Mouse (Mus musculus): ENCODE measurements at regions not wholly inside any gene's neighbourhood (a gene's known extent, or its start where the extent isn't known, plus 50 kb on each side); places are given as distances from the start of the nearest gene placed in this dataset.

GRCm38 (mm10) chr14:101146746-101147145 is 53.4 kb downstream of the Prr30 start:
- DNase-seq (ENCODE audit: low spot score in 2 of 2), result no peak

DNA sequence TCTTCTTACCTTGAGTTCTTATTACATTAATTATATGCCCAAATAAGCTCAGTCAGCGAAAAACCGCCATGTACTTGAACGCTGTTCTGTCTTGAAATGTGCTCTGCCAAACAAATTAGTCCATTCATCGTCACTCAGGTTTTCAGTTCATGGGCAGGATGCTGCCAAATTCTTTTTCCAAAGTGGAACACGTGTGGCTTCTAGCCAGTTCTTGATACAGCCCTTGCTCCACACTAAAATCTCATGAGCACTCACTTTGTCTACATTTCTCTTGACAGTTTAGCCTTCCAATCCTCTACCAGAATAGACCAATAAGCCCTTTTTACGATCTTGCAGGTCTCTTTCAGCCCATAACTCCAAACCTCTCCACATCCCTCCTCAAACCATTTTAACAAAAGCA is 62.7 kb downstream of the Prr30 start:
- DNase-seq (ENCODE audit: low spot score in 2 of 2), result peak in 1 of 2 experiments; percentile 2
